7 mouse cellular contexts compared by ENCODE assay signal in genomic region chr6:34346096-34346898, GRCm38 (mm10). TPM values are rescaled to one million over a fixed set of nuclear protein-coding genes. Genes with fewer than 3 reads are reported as not detected.
A peak's percentile ranks its signal among the peaks of the same experiment; 100 is the strongest.
DNase-seq lines count a peak whose midpoint lies in the region; ATAC-seq lines count a peak whose summit lies in the region.

No protein-coding gene starts in this region.

- no peak overlapping the region for H3K4me2 ChIP-seq in intestine, embryonic 15.5 days (replicated peaks)
- H3K4me2 ChIP-seq in midbrain, embryonic 14.5 days (ENCODE audit: low read length) = 0 out of 2 replicates have a peak overlapping the region, but pooled peaks have one; percentile 11

- intact Hi-C loops in left cerebral cortex, postnatal 14 days (cut with DNase I) = loop anchor here (1.0 kb wide), 1 partner anchor 53 kb away; no protein-coding TSS in a partner anchor

- H3K36me3 ChIP-seq in intestine, embryonic 15.5 days = no peaks in the 10 kb centered on the region
- no peaks in the 10 kb centered on the region for H3K36me3 ChIP-seq in midbrain, embryonic 14.5 days (ENCODE audit: control insufficient read depth, insufficient read depth, low read length)

- 46% methylated on average over 14 of the region's 14 CpGs for WGBS in intestine, embryonic 15.5 days
- WGBS in midbrain, embryonic 14.5 days = 54% methylated on average over 14 of the region's 14 CpGs

- no peaks in the 10 kb centered on the region for H3K4me1 ChIP-seq in intestine, embryonic 15.5 days (replicated peaks)
- 0 out of 2 replicates have a peak, but pooled peaks cover 4% of the 10 kb centered on the region for H3K4me1 ChIP-seq in midbrain, embryonic 14.5 days (ENCODE audit: control insufficient read depth, insufficient read depth, low read length)

- H3K9ac ChIP-seq in intestine, embryonic 15.5 days = no peak overlapping the region
- no peak overlapping the region for H3K9ac ChIP-seq in midbrain, embryonic 14.5 days (replicated peaks; ENCODE audit: low read length)

- peak; percentile 44 for DNase-seq in adrenal gland, adult 8-10 months
- DNase-seq in embryo, embryonic 11 days = peak; percentile 89
- peak; percentile 46 to 69 for DNase-seq in gastrocnemius, postnatal 4 days (ENCODE audit: low spot score in 2 of 2)
- peak; percentile 85 to 89 for DNase-seq in left cerebral cortex, postnatal 14 days (ENCODE audit: low spot score in 2 of 2)
- peak; percentile 91 for DNase-seq in midbrain, embryonic 14.5 days
- peak; percentile 15 to 61 for DNase-seq in spleen, adult 18-20 months

- no peaks in the 10 kb centered on the region for H3K9me3 ChIP-seq in intestine, embryonic 15.5 days
- H3K9me3 ChIP-seq in midbrain, embryonic 14.5 days (ENCODE audit: control insufficient read depth, low read length) = no peaks in the 10 kb centered on the region

- H3K27me3 ChIP-seq in intestine, embryonic 15.5 days (replicated peaks) = no peaks in the 10 kb centered on the region
- no peaks in the 10 kb centered on the region for H3K27me3 ChIP-seq in midbrain, embryonic 14.5 days (ENCODE audit: control insufficient read depth, insufficient read depth, low read length)

- no peak overlapping the region for H3K27ac ChIP-seq in intestine, embryonic 15.5 days
- no peak overlapping the region for H3K27ac ChIP-seq in midbrain, embryonic 14.5 days (replicated peaks; ENCODE audit: low read depth, low read length)

- no peak overlapping the region for H3K4me3 ChIP-seq in intestine, embryonic 15.5 days (replicated peaks)
- H3K4me3 ChIP-seq in midbrain, embryonic 14.5 days (replicated peaks; ENCODE audit: low read depth, low read length) = no peak overlapping the region

- ATAC-seq in intestine, embryonic 15.5 days = peak; percentile 68
- peak; percentile 53; the same call in 1 of the 2 replicates for ATAC-seq in midbrain, embryonic 14.5 days (ENCODE audit: low FRiP score, low TSS enrichment)

RNA-seq across cellular contexts. Expression of gene Akr1b8, which starts 7.6 kb away (rescaled TPM):
- 100 to 1,000 TPM; 148 to 290 (median 206) TPM for total RNA-seq in adrenal gland, adult 8-10 months (2022)
- total RNA-seq in gastrocnemius, postnatal 4 days (2021) = 10 to 100 TPM in 1 of 2 experiments, 1 to 10 TPM in 1; 10.0 to 11.3 TPM
- 4.8 and 5.5 TPM in 2 replicates for polyA plus RNA-seq in intestine, embryonic 15.5 days (2015; fragmentation: Nextera tagmentation; extraction: Ambion mirVana)
- total RNA-seq in left cerebral cortex, postnatal 14 days (2021) = under 1 TPM; 0.40 to 0.51 TPM
- polyA plus RNA-seq in midbrain, embryonic 14.5 days (2014; fragmentation: Nextera tagmentation; extraction: Ambion mirVana) = 3.2 and 4.5 TPM in 2 replicates

RNA-seq across cellular contexts. Expression of gene Akr1b3, which starts 29.0 kb away (rescaled TPM):
- total RNA-seq in adrenal gland, adult 8-10 months (2022) = 100 to 1,000 TPM; 283 to 310 (median 299) TPM
- total RNA-seq in gastrocnemius, postnatal 4 days (2021) = 100 to 1,000 TPM; 184 to 196 TPM
- polyA plus RNA-seq in intestine, embryonic 15.5 days (2015; fragmentation: Nextera tagmentation; extraction: Ambion mirVana) = 130 and 136 TPM in 2 replicates
- total RNA-seq in left cerebral cortex, postnatal 14 days (2021) = 10 to 100 TPM; 47.4 to 48.2 TPM
- 95.2 and 106 TPM in 2 replicates for polyA plus RNA-seq in midbrain, embryonic 14.5 days (2014; fragmentation: Nextera tagmentation; extraction: Ambion mirVana)

RNA-seq across cellular contexts. Expression of gene Akr1b10, which starts 37.7 kb away (rescaled TPM):
- 100 to 1,000 TPM; 150 to 228 (median 186) TPM for total RNA-seq in adrenal gland, adult 8-10 months (2022)
- total RNA-seq in gastrocnemius, postnatal 4 days (2021) = 10 to 100 TPM; 34.9 to 36.5 TPM
- 14.5 and 15.4 TPM in 2 replicates for polyA plus RNA-seq in intestine, embryonic 15.5 days (2015; fragmentation: Nextera tagmentation; extraction: Ambion mirVana)
- total RNA-seq in left cerebral cortex, postnatal 14 days (2021) = 10 to 100 TPM; 17.4 to 18.3 TPM
- polyA plus RNA-seq in midbrain, embryonic 14.5 days (2014; fragmentation: Nextera tagmentation; extraction: Ambion mirVana) = 7.7 and 9.1 TPM in 2 replicates

Comparison
In these comparisons a context has a peak if more than half of its experiments do, and no peak if none do; other contexts are left out.
1. DNase-seq: peak in every context shown above with its lines; median percentile 91 in midbrain, embryonic 14.5 days; 89 in embryo, embryonic 11 days; 87 in left cerebral cortex, postnatal 14 days; 58 in gastrocnemius, postnatal 4 days; 44 in adrenal gland, adult 8-10 months; 38 in spleen, adult 18-20 months.
2. RNA of gene Akr1b8, which starts 7.6 kb away (total RNA-seq): 148 to 290 TPM in adrenal gland, adult 8-10 months; 10.0 to 11.3 TPM in gastrocnemius, postnatal 4 days and 0.40 to 0.51 TPM in left cerebral cortex, postnatal 14 days; every median in the first group is over 10 times any median in the second.
3. RNA of gene Akr1b10, which starts 37.7 kb away (total RNA-seq): 150 to 228 TPM in adrenal gland, adult 8-10 months; 34.9 to 36.5 TPM in gastrocnemius, postnatal 4 days and 17.4 to 18.3 TPM in left cerebral cortex, postnatal 14 days; every median in the first group is over 4 times any median in the second.